Mouse (Mus musculus) midbrain, embryonic 14.5 days (tissue): Measurements from ENCODE around the gene Olfr286. TPM values are rescaled to one million over a fixed set of nuclear protein-coding genes. Genes with fewer than 3 reads are reported as not detected.

Experiments
- ATAC-seq: fragments of 200-750 bp; cut with Nextera tagmentation; 2 replicates; pipeline ENCODE4 v1.8.0; 2017; ENCODE audit warnings: moderate number of reproducible peaks, moderate library complexity; ENCODE audit not compliant: low FRiP score, low TSS enrichment
- DNase-seq: peaks from one replicate; pipeline ENCODE4 v3.0.0-alpha.2; 2015
- H3K27ac ChIP-seq: fragments of 300-500 bp; sonication (generic); replicated peaks from 2 replicates; pipeline ENCODE4 v1.5.1; 2014; ENCODE audit warnings: mild to moderate bottlenecking, low read depth, low read length, moderate library complexity
- H3K27me3 ChIP-seq: fragments of 300-500 bp; sonication (generic); 2 replicates; pipeline ENCODE4 v1.6.1; 2014; ENCODE audit warnings: low read length, control low read depth, mixed read lengths; ENCODE audit not compliant: control insufficient read depth, insufficient read depth
- H3K36me3 ChIP-seq: fragments of 300-500 bp; sonication (generic); 2 replicates; pipeline ENCODE4 v1.6.1; 2014; ENCODE audit warnings: low read length, control low read depth; ENCODE audit not compliant: control insufficient read depth, insufficient read depth
- H3K4me1 ChIP-seq: fragments of 300-500 bp; sonication (generic); 2 replicates; pipeline ENCODE4 v1.6.1; 2014; ENCODE audit warnings: mild to moderate bottlenecking, antibody characterized with exemption, low read length, control low read depth; ENCODE audit not compliant: control insufficient read depth, insufficient read depth
- H3K4me2 ChIP-seq: fragments of 300-500 bp; sonication (generic); 2 replicates; pipeline ENCODE4 v1.6.1; 2014; ENCODE audit warnings: mild to moderate bottlenecking, low read length, moderate library complexity
- H3K4me3 ChIP-seq: fragments of 300-500 bp; sonication (generic); replicated peaks from 2 replicates; pipeline ENCODE4 v1.5.1; 2014; ENCODE audit warnings: low read depth, low read length
- H3K9ac ChIP-seq: fragments of 300-500 bp; sonication (generic); replicated peaks from 2 replicates; pipeline ENCODE4 v1.6.1; 2014; ENCODE audit warnings: mild to moderate bottlenecking, low read length, moderate library complexity
- H3K9me3 ChIP-seq: fragments of 300-500 bp; sonication (generic); 2 replicates; pipeline ENCODE4 v1.6.1; 2016; ENCODE audit warnings: low read length, control low read depth, mixed read lengths; ENCODE audit not compliant: control insufficient read depth
- WGBS: fragments of 180-500 bp; shearing (Covaris S2); extraction: QIAGEN DNeasy Blood & Tissue Kit; methylation state at CpG from one replicate; pipeline ENCODE4 v1.1.7; 2014; 5-methylcytosine and 5-hydroxymethylcytosine counted together
- polyA plus RNA-seq: library from polyadenylated mRNA; unstranded; fragments of >200 nt; fragmentation: Nextera tagmentation; extraction: Ambion mirVana; gene quantifications from 2 replicates; pipeline ENCODE4 v1.2.1, GENCODE M21; 2014

Olfr286 gene
- not detected in 2 replicates for polyA plus RNA-seq

DNA sequence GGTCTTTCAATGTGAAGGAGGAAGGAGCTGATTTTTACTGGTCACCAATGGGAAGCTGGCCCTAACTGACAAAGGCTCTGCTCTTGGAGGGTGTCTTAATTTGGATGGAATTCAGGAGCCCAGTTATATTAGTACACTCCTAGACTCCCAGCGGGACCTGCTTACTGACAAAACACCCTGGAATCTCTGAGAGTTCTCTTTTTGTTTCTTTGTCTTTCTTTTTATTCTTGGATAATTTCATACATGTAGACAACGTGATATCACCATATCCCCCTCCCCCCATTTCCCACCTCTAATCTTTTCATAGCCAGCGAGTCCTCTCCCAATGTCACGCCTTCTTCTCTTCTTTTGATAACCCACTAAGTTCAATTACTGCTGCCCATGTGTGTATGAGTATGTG, at the start of gene Olfr286:
Gene Olfr286, minus strand, starts transcription at position 101 of the 400 bp plus-strand sequence.
- H3K27me3 ChIP-seq = no peaks in the 10 kb centered on the region
- no peak within 1 kb of the TSS for H3K4me2 ChIP-seq
- H3K27ac ChIP-seq = no peak within 1 kb of the TSS
- no peak within 1 kb of the TSS for H3K9ac ChIP-seq
- no peak for DNase-seq
- H3K9me3 ChIP-seq = no peaks in the 10 kb centered on the region
- no peaks in the 10 kb centered on the region for H3K36me3 ChIP-seq
- no peaks in the 10 kb centered on the region for H3K4me1 ChIP-seq
- ATAC-seq = no peak
- no peak within 1 kb of the TSS for H3K4me3 ChIP-seq
- 83% methylated on average over 4 of the region's 4 CpGs for WGBS

DNA sequence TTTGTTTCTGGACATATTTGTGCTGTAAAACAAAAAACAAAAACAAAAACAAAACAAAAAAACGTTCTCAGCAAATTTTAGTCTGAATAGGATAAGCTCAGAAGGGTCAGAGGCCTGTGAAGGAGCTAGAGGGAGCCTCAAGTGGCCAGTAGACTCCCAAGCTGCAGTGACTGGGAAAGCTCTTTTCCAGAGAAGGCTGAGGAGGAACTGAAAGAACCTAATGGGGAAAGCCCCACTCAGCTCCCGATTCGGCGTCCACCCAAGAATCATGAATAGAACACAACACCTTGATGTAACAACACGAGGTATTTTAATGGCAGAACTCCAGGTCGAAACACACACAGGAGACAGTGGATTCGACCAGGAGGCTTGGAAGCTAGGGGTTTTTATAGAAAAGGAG, 23.5 kb upstream of the Olfr286 start:
- no peaks in the 10 kb centered on the region for H3K4me1 ChIP-seq
- no peaks in the 10 kb centered on the region for H3K36me3 ChIP-seq
- no peak overlapping the region for H3K4me3 ChIP-seq
- H3K27me3 ChIP-seq = no peaks in the 10 kb centered on the region
- ATAC-seq (no peak), DNase-seq (no peak)
- no peaks in the 10 kb centered on the region for H3K9me3 ChIP-seq
- H3K4me2 ChIP-seq = no peak overlapping the region
- WGBS = 87% methylated on average over 7 of the region's 7 CpGs
- H3K9ac ChIP-seq = no peak overlapping the region
- no peak overlapping the region for H3K27ac ChIP-seq

DNA sequence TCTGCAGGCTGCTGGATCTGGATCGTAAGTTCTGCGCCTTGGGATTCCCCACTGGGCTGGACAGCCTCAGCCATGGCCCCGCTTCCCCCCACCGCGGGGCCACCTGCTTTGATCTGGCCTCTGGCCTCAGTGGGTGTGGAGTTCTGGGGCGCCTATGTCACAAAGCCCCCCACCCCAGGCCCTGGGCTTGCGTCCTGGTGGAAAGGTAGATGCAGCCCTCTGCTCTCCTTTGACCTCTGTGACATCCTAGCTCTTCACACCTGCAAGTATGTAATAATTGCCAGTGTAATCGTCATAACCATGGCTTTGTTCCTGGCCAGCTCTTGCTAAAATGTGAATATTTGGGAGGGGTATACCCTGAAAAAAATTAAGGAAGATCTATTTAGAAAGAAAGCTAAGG, 22.9 kb upstream of the Olfr286 start, which contains the start of gene H1fnt:
Gene H1fnt, minus strand, starts transcription at position 101 of the 400 bp plus-strand sequence.
- no peak within 1 kb of the TSS for H3K27ac ChIP-seq
- H3K27me3 ChIP-seq = no peaks in the 10 kb centered on the region
- H3K36me3 ChIP-seq = no peaks in the 10 kb centered on the region
- no peak within 1 kb of the TSS for H3K4me3 ChIP-seq
- H3K9ac ChIP-seq = no peak within 1 kb of the TSS
- DNase-seq (no peak), ATAC-seq (no peak)
- H3K4me1 ChIP-seq = no peaks in the 10 kb centered on the region
- H3K9me3 ChIP-seq = no peaks in the 10 kb centered on the region
- 88% methylated on average over 8 of the region's 8 CpGs for WGBS
- H3K4me2 ChIP-seq = no peak within 1 kb of the TSS

DNA sequence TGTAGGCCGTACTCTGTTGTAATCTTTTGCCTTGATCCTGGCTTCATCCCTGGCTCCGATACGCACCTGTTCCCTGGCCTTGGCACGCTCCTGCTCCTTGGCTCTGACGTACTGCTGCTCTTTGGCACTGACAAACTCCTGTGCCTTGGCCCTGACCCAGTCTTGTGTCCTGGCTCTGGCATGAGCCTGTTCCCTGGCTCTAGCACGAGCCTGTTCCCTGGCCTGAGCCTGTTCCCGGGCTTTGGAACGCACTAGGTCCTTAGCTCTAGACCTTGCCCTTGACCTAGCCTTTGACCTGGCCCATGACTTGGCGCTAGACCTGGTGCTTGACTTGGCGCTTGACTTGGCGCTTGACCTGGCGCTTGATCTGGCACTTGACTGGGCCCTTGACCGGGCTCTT, 22.0 kb upstream of the Olfr286 start:
- no peak for DNase-seq
- H3K4me3 ChIP-seq = no peak overlapping the region
- no peak overlapping the region for H3K4me2 ChIP-seq
- no peak for ATAC-seq
- no peak overlapping the region for H3K9ac ChIP-seq
- H3K27me3 ChIP-seq = no peaks in the 10 kb centered on the region
- H3K27ac ChIP-seq = no peak overlapping the region
- no peaks in the 10 kb centered on the region for H3K4me1 ChIP-seq
- H3K9me3 ChIP-seq = no peaks in the 10 kb centered on the region
- no peaks in the 10 kb centered on the region for H3K36me3 ChIP-seq
- WGBS = 96% methylated on average over 13 of the region's 13 CpGs

DNA sequence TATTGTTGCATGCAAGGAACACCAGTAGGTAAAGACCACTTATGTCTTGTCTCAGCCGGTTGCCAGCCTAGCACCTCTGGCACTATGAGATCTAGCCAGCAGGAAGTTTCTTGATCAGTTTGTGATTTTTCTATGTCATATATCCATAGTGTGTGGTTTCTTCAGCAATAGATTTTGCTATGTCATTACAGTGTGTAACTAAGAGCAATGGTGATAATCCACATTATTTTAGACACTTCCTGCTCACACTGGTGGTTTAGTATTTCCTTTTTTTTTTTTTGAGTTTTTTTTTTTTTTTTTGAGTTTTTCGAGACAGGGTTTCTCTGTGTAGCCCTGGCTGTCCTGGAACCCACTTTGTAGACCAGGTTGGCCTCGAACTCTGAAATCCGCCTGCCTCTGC, 1.2 kb upstream of the Olfr286 start:
- H3K4me2 ChIP-seq = no peak overlapping the region
- WGBS = 88% methylated on average over 4 of the region's 4 CpGs
- H3K4me3 ChIP-seq = no peak overlapping the region
- no peaks in the 10 kb centered on the region for H3K4me1 ChIP-seq
- H3K27ac ChIP-seq = no peak overlapping the region
- no peaks in the 10 kb centered on the region for H3K9me3 ChIP-seq
- H3K9ac ChIP-seq = no peak overlapping the region
- H3K36me3 ChIP-seq = no peaks in the 10 kb centered on the region
- DNase-seq (no peak), ATAC-seq (no peak)
- H3K27me3 ChIP-seq = no peaks in the 10 kb centered on the region

DNA sequence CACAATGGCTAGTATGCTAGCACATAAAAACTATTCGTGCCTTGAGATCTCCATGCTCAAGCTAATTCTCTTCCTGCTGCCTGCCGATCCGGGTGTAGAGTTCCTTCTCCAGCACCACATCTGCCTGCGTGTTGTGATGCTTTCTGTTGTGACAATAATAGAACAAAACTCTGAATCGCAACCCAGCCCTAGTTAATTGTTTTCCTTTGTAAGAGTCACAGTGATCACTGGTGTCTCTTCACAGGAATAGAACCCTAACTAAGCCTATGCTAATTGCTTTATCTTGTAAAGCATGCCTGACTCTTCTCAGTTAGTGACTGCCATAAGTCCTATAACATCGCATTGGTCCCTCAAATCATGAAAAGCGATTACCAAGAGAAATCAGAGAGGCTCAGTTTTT, 8.2 kb downstream of the Olfr286 start:
- Histone ChIP-seq H3K36me3 (no peaks in the 10 kb centered on the region), H3K27ac (no peak overlapping the region), H3K4me3 (no peak overlapping the region), H3K4me2 (no peak overlapping the region), H3K4me1 (no peaks in the 10 kb centered on the region), H3K27me3 (no peaks in the 10 kb centered on the region), H3K9ac (no peak overlapping the region), H3K9me3 (no peaks in the 10 kb centered on the region)
- DNase-seq = no peak
- 63% methylated on average over 7 of the region's 7 CpGs for WGBS
- ATAC-seq = no peak

DNA sequence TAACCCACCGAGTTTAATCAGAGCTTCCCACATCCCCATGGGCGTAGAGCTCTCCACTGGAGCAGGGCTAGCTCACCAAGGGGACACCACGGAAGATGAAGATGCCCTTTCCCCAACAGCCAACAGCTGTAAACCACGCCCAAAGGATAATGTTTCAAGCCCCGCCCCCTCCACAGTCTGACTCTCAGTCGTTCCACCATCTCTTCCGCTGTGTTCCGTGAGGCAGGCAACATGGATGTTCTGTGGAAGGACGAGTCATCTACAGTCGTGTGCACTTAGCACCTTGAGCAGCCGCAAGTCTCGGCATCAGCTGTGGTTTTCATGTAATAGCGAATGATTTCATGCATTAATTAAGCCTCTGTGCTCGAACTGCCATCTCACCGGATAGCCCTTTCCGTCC, 8.6 kb downstream of the Olfr286 start:
- Histone ChIP-seq H3K36me3 (no peaks in the 10 kb centered on the region), H3K27ac (no peak overlapping the region), H3K4me2 (no peak overlapping the region), H3K27me3 (no peaks in the 10 kb centered on the region), H3K9me3 (no peaks in the 10 kb centered on the region), H3K9ac (no peak overlapping the region), H3K4me3 (no peak overlapping the region), H3K4me1 (no peaks in the 10 kb centered on the region)
- ATAC-seq (no peak), DNase-seq (peak; percentile 0)
- 46% methylated on average over 16 of the region's 16 CpGs for WGBS

DNA sequence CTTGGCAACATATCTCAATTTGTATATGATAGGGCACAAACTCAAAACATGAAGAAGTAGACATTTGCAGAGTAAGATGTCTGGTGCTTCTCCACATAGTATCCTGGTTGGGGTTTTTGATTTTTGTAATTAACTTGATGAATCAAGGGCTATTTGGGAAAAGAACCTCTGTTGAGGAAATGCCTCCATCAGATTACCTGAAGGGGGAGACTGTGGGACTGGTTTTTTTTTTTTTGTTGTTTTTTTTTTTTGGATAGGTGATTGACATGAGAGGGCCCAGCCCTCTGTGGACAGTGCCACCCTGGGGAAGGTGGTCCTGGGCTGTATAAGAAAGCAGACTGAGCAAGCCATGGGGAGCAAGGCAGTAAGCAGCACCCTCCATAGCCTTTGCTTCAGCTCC, 11.9 kb downstream of the Olfr286 start:
- H3K36me3 ChIP-seq = no peaks in the 10 kb centered on the region
- no peak overlapping the region for H3K4me2 ChIP-seq
- no peak overlapping the region for H3K4me3 ChIP-seq
- H3K27me3 ChIP-seq = no peaks in the 10 kb centered on the region
- no peak overlapping the region for H3K9ac ChIP-seq
- no peak for ATAC-seq
- DNase-seq = no peak
- H3K9me3 ChIP-seq = no peaks in the 10 kb centered on the region
- H3K27ac ChIP-seq = no peak overlapping the region
- no peaks in the 10 kb centered on the region for H3K4me1 ChIP-seq

DNA sequence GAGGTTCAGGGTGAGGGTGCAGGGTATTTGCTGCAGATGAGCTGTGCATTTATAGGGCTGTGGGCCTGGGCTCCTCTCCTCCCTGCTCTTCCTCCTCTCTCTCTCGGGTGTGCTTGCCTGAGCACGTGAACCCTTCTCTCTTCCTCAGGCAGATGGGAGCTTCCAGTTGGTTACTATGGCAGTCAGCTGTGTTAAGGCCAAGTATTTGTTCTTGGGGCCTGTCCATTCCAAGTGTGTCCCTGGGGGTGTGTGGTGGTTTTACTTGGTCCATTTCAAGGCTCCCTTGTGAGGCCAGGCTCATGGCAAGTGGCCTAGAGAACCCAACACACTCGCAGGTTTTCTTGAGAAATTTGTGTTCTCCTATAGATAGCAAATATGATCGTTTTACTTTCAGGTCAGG, 13.4 kb downstream of the Olfr286 start, which contains the start of the genes Gm44579 and Olfr287:
Gene Gm44579, minus strand, starts transcription at position 101 of the 400 bp plus-strand sequence.
Gene Olfr287, minus strand, starts transcription at position 180 of the 400 bp plus-strand sequence.
- Histone ChIP-seq H3K4me2 (no peak within 1 kb of the TSS), H3K9me3 (no peaks in the 10 kb centered on the region), H3K27me3 (no peaks in the 10 kb centered on the region), H3K9ac (no peak within 1 kb of the TSS), H3K4me1 (no peaks in the 10 kb centered on the region), H3K27ac (no peak within 1 kb of the TSS), H3K4me3 (no peak within 1 kb of the TSS), H3K36me3 (no peaks in the 10 kb centered on the region)
- WGBS = 63% methylated on average over 4 of the region's 4 CpGs
- no peak for DNase-seq
- ATAC-seq = no peak
